Mouse (Mus musculus) spleen, adult 2 months (tissue): ENCODE data around the gene Dnali1. TPM values are rescaled to one million over a fixed set of nuclear protein-coding genes. Genes with fewer than 3 reads are reported as not detected.

Experiments used
- DNase-seq, 2 experiments: peaks; one replicate each; pipeline versions ENCODE4 v3.0.0 to v3.0.0-alpha.2; 2012 to 2021; ENCODE audit warnings: low spot score in 2 of 2, low read depth in 1 of 2
- H3K27ac ChIP-seq: fragments of 200-500 bp; 2 replicates; pipeline ENCODE4 v1.5.1; 2012; ENCODE audit warnings: low read length, inconsistent platforms; ENCODE audit not compliant: insufficient read depth
- H3K27me3 ChIP-seq: fragments of 200-500 bp; 2 replicates; pipeline ENCODE4 v1.6.1; 2012; ENCODE audit warnings: mild to moderate bottlenecking, moderate library complexity, low read length, inconsistent platforms; ENCODE audit not compliant: control insufficient read depth, insufficient read depth
- H3K36me3 ChIP-seq: fragments of 200-500 bp; 2 replicates; pipeline ENCODE4 v1.6.1; 2012; ENCODE audit warnings: mild to moderate bottlenecking, low read length, inconsistent platforms; ENCODE audit not compliant: control insufficient read depth, insufficient read depth
- H3K4me1 ChIP-seq: fragments of 200-500 bp; 2 replicates; pipeline ENCODE4 v1.6.1; 2011; ENCODE audit warnings: inconsistent platforms; ENCODE audit not compliant: control insufficient read depth, insufficient read depth, insufficient read length
- H3K4me3 ChIP-seq: fragments of 200-500 bp; 2 replicates; pipeline ENCODE4 v1.5.1; 2011; ENCODE audit warnings: mild to moderate bottlenecking, inconsistent platforms; ENCODE audit not compliant: insufficient read depth, insufficient read length; ENCODE audit errors: extremely low read depth
- CTCF ChIP-seq: fragments of 200-500 bp; IDR thresholded peaks from 2 replicates; pipeline ENCODE4 v1.5.1; 2011; ENCODE audit warnings: mild to moderate bottlenecking, inconsistent platforms; ENCODE audit not compliant: insufficient read depth, insufficient read length, insufficient replicate concordance; ENCODE audit errors: extremely low read depth
- POLR2A ChIP-seq: fragments of 200-500 bp; IDR thresholded peaks from 2 replicates; pipeline ENCODE4 v1.6.1; 2011; ENCODE audit warnings: low read depth, low read length, inconsistent platforms
- WGBS: fragments of 180-500 bp; shearing (Covaris S2); methylation state at CpG from one replicate; pipeline ENCODE4 v1.1.7; 2018; 5-methylcytosine and 5-hydroxymethylcytosine counted together
- polyA plus RNA-seq: library from polyadenylated mRNA; depleted of rRNA; stranded (reverse); fragments of >200 nt; gene quantifications from 2 replicates; pipeline ENCODE4 v1.2.3, GENCODE M21; 2012; rRNA removed

The Dnali1 gene
- polyA plus RNA-seq, 1 experiment, result not detected

DNA sequence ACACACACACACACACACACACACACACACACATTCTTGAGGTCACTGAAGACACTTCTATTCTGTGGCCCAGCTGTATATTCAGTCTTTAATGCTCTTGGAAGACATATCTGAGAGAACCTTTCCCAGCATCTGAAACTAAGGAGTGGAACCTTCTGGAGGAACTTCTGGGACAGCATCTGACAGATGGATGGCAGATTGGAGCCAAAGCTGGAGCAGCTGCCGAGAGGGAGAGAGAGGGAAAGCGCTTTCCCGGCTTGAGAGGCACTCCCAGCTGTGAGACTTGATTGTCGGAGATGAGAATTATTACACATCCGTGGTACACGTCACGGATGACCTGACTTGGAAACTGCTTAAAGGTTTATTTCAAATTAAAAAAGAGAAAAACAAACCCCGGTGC is 56.8 kb downstream of the Dnali1 start:
- TF ChIP-seq CTCF, result no peak
- TF ChIP-seq POLR2A, result no peak
- no peak for DNase-seq
- Histone ChIP-seq H3K27ac (no peak overlapping the region), H3K4me3 (no peak overlapping the region), H3K27me3 (no peaks in the 10 kb centered on the region), H3K36me3 (no peaks in the 10 kb centered on the region), H3K4me1 (no peaks in the 10 kb centered on the region)
- WGBS, result 81% methylated on average over 8 of the region's 8 CpGs

- DNase-seq, result no peak
- H3K27ac ChIP-seq, result no peak overlapping the region
- no peaks in the 10 kb centered on the region for H3K36me3 ChIP-seq
- H3K4me1 ChIP-seq, result no peaks in the 10 kb centered on the region
- TF ChIP-seq CTCF (no peak), POLR2A (no peak)
- H3K4me3 ChIP-seq, result no peak overlapping the region
- 72% methylated on average over 6 of the region's 6 CpGs for WGBS
- H3K27me3 ChIP-seq, result no peaks in the 10 kb centered on the region
Observed at GRCm38 (mm10) chr4:125008220-125008619, 57.3 kb downstream of the Dnali1 start.

DNA sequence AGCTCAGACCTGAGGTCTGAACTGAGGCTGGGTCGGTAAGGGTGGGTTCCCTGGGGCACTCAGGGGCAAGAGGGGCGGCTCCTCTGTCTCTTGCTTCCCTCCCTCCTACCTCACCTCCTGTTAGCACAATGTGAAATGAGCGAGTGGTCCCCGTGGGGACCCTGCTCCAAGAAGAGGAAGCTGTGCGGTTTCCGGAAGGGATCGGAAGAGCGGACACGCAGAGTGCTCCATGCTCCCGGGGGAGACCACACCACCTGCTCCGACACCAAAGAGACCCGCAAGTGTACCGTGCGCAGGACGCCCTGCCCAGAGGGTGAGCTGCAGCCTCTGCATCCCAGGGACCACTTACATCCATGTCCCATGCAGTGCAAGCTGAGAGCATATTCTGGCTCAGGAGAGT is 58.0 kb downstream of the Dnali1 start:
- 36% methylated on average over 15 of the region's 15 CpGs for WGBS
- Histone ChIP-seq H3K4me3 (no peak overlapping the region), H3K27ac (no peak overlapping the region), H3K27me3 (no peaks in the 10 kb centered on the region), H3K4me1 (no peaks in the 10 kb centered on the region), H3K36me3 (no peaks in the 10 kb centered on the region)
- TF ChIP-seq POLR2A (no peak), CTCF (no peak)
- DNase-seq, result no peak

Other genes with a start within 250 kb of the Dnali1 start
- 25.5 and 28.0 TPM in 2 replicates for gene Yrdc, start 215.0 kb downstream of the Dnali1 start, polyA plus RNA-seq
- gene 1110065P20Rik, start 214.5 kb downstream of the Dnali1 start, polyA plus RNA-seq, result 14.7 and 19.7 TPM in 2 replicates
- 0.65 TPM in 2 replicates for gene Maneal, start 203.5 kb downstream of the Dnali1 start, polyA plus RNA-seq
- not detected in 2 replicates for gene Epha10, start 184.8 kb downstream of the Dnali1 start, polyA plus RNA-seq
- gene 9930104L06Rik, start 128.7 kb downstream of the Dnali1 start, polyA plus RNA-seq, result 13.2 and 13.6 TPM in 2 replicates
- gene Cdca8, start 126.4 kb downstream of the Dnali1 start, polyA plus RNA-seq, result 14.8 and 19.0 TPM in 2 replicates
- 6.2 and 7.2 TPM in 2 replicates for gene Rspo1, start 79.3 kb downstream of the Dnali1 start, polyA plus RNA-seq
- gene Gnl2, start 49.1 kb downstream of the Dnali1 start, polyA plus RNA-seq, result 10.3 and 11.1 TPM in 2 replicates
- 7.2 and 9.1 TPM in 2 replicates for gene Snip1, start 969 bp upstream of the Dnali1 start, polyA plus RNA-seq
- 11.3 and 12.7 TPM in 2 replicates for gene Meaf6, start 19.4 kb upstream of the Dnali1 start, polyA plus RNA-seq
- gene Zc3h12a, start 62.1 kb upstream of the Dnali1 start, polyA plus RNA-seq, result 27.6 and 36.4 TPM in 2 replicates